Mouse (Mus musculus) kidney, postnatal 4 days (tissue): ENCODE data around the gene Fam193b.

Source experiments
- DNase-seq, 2 experiments: peaks; one replicate each; pipeline ENCODE4 v3.0.0; 2021; ENCODE audit warnings: mixed read lengths in 2 of 2

Fam193b gene

DNA sequence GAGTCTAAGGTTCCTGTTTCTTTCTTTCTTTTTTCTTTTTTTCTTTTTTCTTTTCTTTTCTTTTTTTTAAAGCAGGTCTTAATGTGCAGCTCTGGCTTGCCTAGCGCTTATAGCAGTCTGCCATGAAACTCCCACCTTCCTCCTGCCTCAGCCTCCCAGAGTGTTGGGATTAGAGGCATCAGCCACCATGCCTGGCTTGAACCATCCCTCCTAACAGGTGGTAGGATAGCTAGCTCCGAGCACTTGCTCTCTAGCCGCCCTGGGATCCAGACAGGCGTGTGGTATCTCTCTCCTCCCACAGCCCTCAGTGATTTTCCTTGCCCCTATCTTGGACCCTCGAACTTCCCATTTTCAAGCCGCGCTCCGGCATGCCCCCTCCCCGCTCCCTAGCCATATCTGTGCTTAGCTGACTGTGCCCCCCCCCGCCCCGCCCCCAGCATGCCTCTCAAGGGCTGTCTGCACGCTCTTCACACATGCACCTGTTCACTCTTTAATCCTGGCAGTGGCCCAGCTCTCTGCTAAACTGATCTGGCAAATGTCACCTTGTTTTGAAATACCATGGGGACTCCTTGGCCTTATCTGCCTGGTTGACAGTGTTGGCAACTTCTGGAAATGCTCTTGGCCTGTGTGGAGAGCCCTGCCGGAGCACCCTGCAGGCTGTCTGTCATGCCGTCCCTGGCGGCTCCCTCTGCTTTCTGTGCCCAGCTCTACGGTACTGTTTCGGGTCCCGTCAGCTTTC lies 75.9 kb downstream of the Fam193b start:
- peak in 1 of 2 experiments; percentile 35 for DNase-seq

DNA sequence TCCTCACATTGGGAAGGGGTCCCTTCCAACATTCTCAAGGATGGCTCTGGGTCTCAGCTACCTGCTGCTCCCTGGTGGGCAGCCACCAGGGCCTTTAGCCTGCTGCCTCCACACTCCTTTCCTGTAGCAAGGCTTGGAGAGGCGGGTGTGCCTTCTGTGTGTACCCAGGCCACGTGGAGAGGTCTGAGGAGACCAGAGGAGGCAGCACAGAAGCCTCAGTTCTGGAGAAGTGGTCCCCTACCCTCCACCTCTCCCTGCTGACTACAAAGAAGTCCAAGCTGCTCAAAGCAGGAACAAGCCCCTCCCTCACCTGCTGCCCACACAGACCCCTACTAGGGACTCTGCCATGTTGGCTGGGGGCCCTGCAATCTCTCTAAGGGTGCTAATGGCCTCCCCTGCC lies 76.7 kb downstream of the Fam193b start:
- no peak for DNase-seq
